Mouse (Mus musculus) leukemia stem cell, adult 10-12 weeks (primary cell): ENCODE data around the gene Vma21-ps. TPM values are rescaled to one million over a fixed set of nuclear protein-coding genes. Genes with fewer than 3 reads are reported as not detected.

Experiments
- polyA plus RNA-seq: library from polyadenylated mRNA; stranded (reverse); fragments of >175 nt; gene quantifications from 2 replicates; pipeline ENCODE4 v1.2.3, GENCODE M21; 2012; ENCODE audit warnings: low replicate concordance

Gene Vma21-ps
- not detected in 2 replicates for polyA plus RNA-seq

DNA sequence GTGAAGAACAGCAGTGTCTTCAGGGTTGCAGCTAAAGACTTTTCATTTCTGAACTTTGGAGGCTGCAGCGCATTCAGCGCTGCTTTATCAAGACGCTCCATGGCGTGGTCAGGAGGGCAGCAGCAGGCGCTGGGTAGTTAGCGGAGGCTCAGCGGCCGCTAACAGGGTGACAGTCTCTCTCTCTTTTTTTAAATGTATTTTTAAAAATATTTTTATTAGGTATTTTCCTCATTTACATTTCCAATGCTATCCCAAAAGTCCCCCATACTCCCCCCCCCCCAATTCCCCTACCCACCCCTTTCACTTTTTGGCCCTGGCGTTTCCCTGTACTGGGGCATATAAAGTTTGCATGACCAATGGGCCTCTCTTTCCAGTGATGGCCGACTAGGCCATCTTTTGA, at the start of gene Vma21-ps:
Vma21-ps (minus strand) TSS at position 101 of the 400 bp plus-strand sequence.

Other genes with a start within 250 kb of the Vma21-ps start
- 4.0 and 23.7 TPM in 2 replicates for gene Smc2, start 58.0 kb downstream of the Vma21-ps start, polyA plus RNA-seq
- gene Toporsl, start 99.0 kb upstream of the Vma21-ps start, polyA plus RNA-seq, result not detected in 2 replicates